ENCODE assay signal across 29 mouse cellular contexts in the genomic region with DNA sequence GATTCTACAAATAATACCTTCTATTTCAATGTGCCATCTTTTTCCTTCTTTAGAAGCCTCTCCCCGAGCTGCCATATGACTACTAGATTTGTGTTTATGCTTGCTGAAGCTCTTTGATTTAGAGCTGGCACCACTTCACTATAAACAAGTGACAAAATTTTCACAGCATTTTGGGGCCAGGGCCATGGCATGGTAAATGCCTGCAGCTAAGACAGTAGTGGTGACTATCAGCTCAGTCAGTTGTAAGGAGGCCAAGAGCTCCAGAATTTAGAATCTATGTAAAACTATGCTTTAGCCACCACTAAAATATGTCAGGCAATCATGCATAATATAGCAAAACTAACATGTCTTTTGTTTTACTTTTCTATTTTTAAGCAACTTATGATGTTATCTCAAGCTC.
DNase-seq lines count a peak whose midpoint lies in the region; ATAC-seq and TF ChIP-seq lines count a peak whose summit lies in the region.
"Had no signal": no experiment of that assay in that cellular context is flagged by ENCODE, and none has a peak within 500 bp of the region (broad histone marks: within the 10 kb centered on the region; RNA-seq: fewer than 3 reads in every experiment).

No protein-coding gene starts in this region.

- no peak overlapping the region for H3K27ac ChIP-seq in forebrain, embryonic 14.5 days (ENCODE audit: low read depth, low read length)
- H3K27ac ChIP-seq in forebrain, embryonic 13.5 days: no peak overlapping the region
- H3K27ac ChIP-seq in kidney, embryonic 15.5 days: no peak overlapping the region
- H3K27ac ChIP-seq: embryonic facial prominence, embryonic 10.5 days; embryonic facial prominence, embryonic 13.5 days; heart, embryonic 15.5 days; hindbrain, embryonic 10.5 days; hindbrain, embryonic 13.5 days; intestine, embryonic 15.5 days had no signal

- no peaks in the 10 kb centered on the region for H3K36me3 ChIP-seq in forebrain, embryonic 14.5 days (ENCODE audit: control insufficient read depth, insufficient read depth, low read length)
- no peaks in the 10 kb centered on the region for H3K36me3 ChIP-seq in forebrain, embryonic 13.5 days (ENCODE audit: poor library complexity, severe bottlenecking)
- H3K36me3 ChIP-seq in kidney, embryonic 15.5 days: no peaks in the 10 kb centered on the region
- H3K36me3 ChIP-seq: embryonic facial prominence, embryonic 10.5 days; embryonic facial prominence, embryonic 13.5 days; G1E; heart, embryonic 12.5 days; heart, embryonic 15.5 days; hindbrain, embryonic 10.5 days; hindbrain, embryonic 13.5 days; intestine, embryonic 15.5 days had no signal

- 87% methylated on average over 1 of the region's 1 CpGs for WGBS in forebrain, embryonic 14.5 days
- 94% methylated on average over 1 of the region's 1 CpGs for WGBS in forebrain, embryonic 13.5 days
- 79% methylated on average over 1 of the region's 1 CpGs for WGBS in kidney, embryonic 15.5 days

- no peak overlapping the region for H3K9ac ChIP-seq in forebrain, embryonic 14.5 days (ENCODE audit: low read length)
- no peak overlapping the region for H3K9ac ChIP-seq in forebrain, embryonic 13.5 days
- no peak overlapping the region for H3K9ac ChIP-seq in kidney, embryonic 15.5 days
- H3K9ac ChIP-seq: embryonic facial prominence, embryonic 13.5 days; heart, embryonic 12.5 days; heart, embryonic 15.5 days; hindbrain, embryonic 13.5 days; intestine, embryonic 15.5 days had no signal

- no peak for TF ChIP-seq CTCF in brain, embryonic 14.5 days (IDR thresholded peaks at IDR 0.05; ENCODE audit: borderline replicate concordance, extremely low read depth, insufficient read depth, insufficient read length)

- no peak overlapping the region for H3K4me2 ChIP-seq in forebrain, embryonic 14.5 days (ENCODE audit: low read length)
- H3K4me2 ChIP-seq in forebrain, embryonic 13.5 days: no peak overlapping the region
- H3K4me2 ChIP-seq in kidney, embryonic 15.5 days: no peak overlapping the region
- H3K4me2 ChIP-seq: embryonic facial prominence, embryonic 13.5 days; heart, embryonic 12.5 days; heart, embryonic 15.5 days; hindbrain, embryonic 13.5 days; intestine, embryonic 15.5 days had no signal

- peak; percentile 5 for DNase-seq in forebrain, embryonic 14.5 days (ENCODE audit: low spot score)
- peak; percentile 35 to 48 for DNase-seq in right cerebral cortex, postnatal 10 days (ENCODE audit: low spot score in 2 of 2)
- DNase-seq in right cerebral cortex, adult 2 months (ENCODE audit: low spot score in 2 of 2): no peak
- DNase-seq in brain, embryonic 14.5 days (ENCODE audit: low read depth): peak; percentile 10
- DNase-seq in lung, postnatal 36 days: no peak
- DNase-seq: adrenal gland, postnatal 25 days; B cell, adult 2 months; cerebellum, adult 11-12 months; cerebellum, adult 8-10 months; cerebellum, postnatal 36 days; embryo, embryonic 11 days; gastrocnemius, postnatal 25 days; heart, adult 18-20 months; heart, postnatal 10 days; heart, postnatal 36 days had no signal

- no peak for TF ChIP-seq POLR2A in brain, embryonic 14.5 days (IDR thresholded peaks at IDR 0.05; ENCODE audit: borderline replicate concordance, extremely low read depth, insufficient read depth, insufficient read length, poor library complexity, severe bottlenecking)

- H3K27me3 ChIP-seq in forebrain, embryonic 14.5 days (replicated peaks; ENCODE audit: control insufficient read depth, insufficient read depth, low read length): no peaks in the 10 kb centered on the region
- H3K27me3 ChIP-seq in forebrain, embryonic 13.5 days: no peaks in the 10 kb centered on the region
- H3K27me3 ChIP-seq in kidney, embryonic 15.5 days: no peaks in the 10 kb centered on the region
- H3K27me3 ChIP-seq: CH12.LX; embryonic facial prominence, embryonic 13.5 days; heart, embryonic 12.5 days; heart, embryonic 15.5 days; hindbrain, embryonic 13.5 days; intestine, embryonic 15.5 days had no signal

- no peak for ATAC-seq in forebrain, embryonic 14.5 days
- no peak for ATAC-seq in forebrain, embryonic 13.5 days
- ATAC-seq in kidney, embryonic 15.5 days (replicated peaks; ENCODE audit: low FRiP score): no peak
- ATAC-seq: hindbrain, embryonic 16.5 days; intestine, embryonic 15.5 days; Patski had no signal

- no peaks in the 10 kb centered on the region for H3K9me3 ChIP-seq in forebrain, embryonic 14.5 days (replicated peaks; ENCODE audit: control insufficient read depth, low read length)
- no peaks in the 10 kb centered on the region for H3K9me3 ChIP-seq in forebrain, embryonic 13.5 days (replicated peaks)
- no peaks in the 10 kb centered on the region for H3K9me3 ChIP-seq in kidney, embryonic 15.5 days (replicated peaks)
- H3K9me3 ChIP-seq: embryonic facial prominence, embryonic 10.5 days; embryonic facial prominence, embryonic 13.5 days; G1E; heart, embryonic 12.5 days; heart, embryonic 15.5 days; hindbrain, embryonic 10.5 days; hindbrain, embryonic 13.5 days; intestine, embryonic 15.5 days had no signal

- H3K4me3 ChIP-seq in forebrain, embryonic 14.5 days (ENCODE audit: low read depth, low read length): no peak overlapping the region
- H3K4me3 ChIP-seq in forebrain, embryonic 13.5 days: no peak overlapping the region
- H3K4me3 ChIP-seq in kidney, embryonic 15.5 days (replicated peaks): no peak overlapping the region
- H3K4me3 ChIP-seq: embryonic facial prominence, embryonic 10.5 days; embryonic facial prominence, embryonic 13.5 days; erythroblast, embryonic 14.5 days; heart, embryonic 12.5 days; heart, embryonic 15.5 days; hindbrain, embryonic 10.5 days; hindbrain, embryonic 13.5 days; intestine, embryonic 15.5 days had no signal

- no peaks in the 10 kb centered on the region for H3K4me1 ChIP-seq in forebrain, embryonic 14.5 days (ENCODE audit: control insufficient read depth, insufficient read depth, low read length)
- no peaks in the 10 kb centered on the region for H3K4me1 ChIP-seq in forebrain, embryonic 13.5 days
- no peaks in the 10 kb centered on the region for H3K4me1 ChIP-seq in kidney, embryonic 15.5 days
- H3K4me1 ChIP-seq: embryonic facial prominence, embryonic 10.5 days; embryonic facial prominence, embryonic 13.5 days; heart, embryonic 12.5 days; heart, embryonic 15.5 days; hindbrain, embryonic 10.5 days; hindbrain, embryonic 13.5 days; intestine, embryonic 15.5 days had no signal

Comparison
In these comparisons a context has a peak if more than half of its experiments do, and no peak if none do; other contexts are left out.
1. DNase-seq: peak in forebrain, embryonic 14.5 days (single experiment), right cerebral cortex, postnatal 10 days (2 of 2) and brain, embryonic 14.5 days (single experiment); none in right cerebral cortex, adult 2 months (0 of 2) and lung, postnatal 36 days (single experiment).